ENCODE assay signal across 8 mouse cellular contexts in the genomic region with DNA sequence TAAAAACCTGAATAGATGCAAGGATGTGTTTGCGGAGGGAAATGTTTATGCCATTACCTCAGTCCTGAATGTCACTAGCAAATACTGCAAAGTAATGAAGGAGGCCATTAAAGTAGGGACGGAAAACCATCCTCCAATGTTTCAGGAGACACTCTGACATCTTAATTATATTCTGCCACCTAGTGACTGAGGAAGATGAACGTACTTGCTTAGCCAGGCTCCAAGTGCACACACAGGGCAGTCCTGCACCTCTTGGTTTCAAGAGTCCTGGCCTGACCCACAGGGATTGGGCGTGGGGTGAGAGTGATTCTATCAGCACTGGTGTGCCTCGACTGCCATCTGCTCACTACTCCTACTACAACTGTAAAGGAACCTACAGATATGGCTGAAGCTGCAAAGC.
DNase-seq lines count a peak whose midpoint lies in the region; ATAC-seq lines count a peak whose summit lies in the region.

No protein-coding gene starts in this region.

- 41% methylated on average over 5 of the region's 5 CpGs for WGBS in embryonic facial prominence, embryonic 11.5 days
- WGBS in embryonic facial prominence, embryonic 10.5 days, result 42% methylated on average over 5 of the region's 5 CpGs
- WGBS in forebrain, embryonic 15.5 days, result 24% methylated on average over 5 of the region's 5 CpGs

- no peaks in the 10 kb centered on the region for H3K27me3 ChIP-seq in embryonic facial prominence, embryonic 11.5 days (ENCODE audit: control insufficient read depth, insufficient read depth, low read length)
- H3K27me3 ChIP-seq in embryonic facial prominence, embryonic 10.5 days (replicated peaks; ENCODE audit: low read depth, poor library complexity, severe bottlenecking), result no peaks in the 10 kb centered on the region
- no peaks in the 10 kb centered on the region for H3K27me3 ChIP-seq in forebrain, embryonic 15.5 days

- H3K9ac ChIP-seq in embryonic facial prominence, embryonic 11.5 days (replicated peaks; ENCODE audit: low read length), result no peak overlapping the region
- no peak overlapping the region for H3K9ac ChIP-seq in forebrain, embryonic 15.5 days (replicated peaks)

- H3K4me1 ChIP-seq in embryonic facial prominence, embryonic 11.5 days (ENCODE audit: control insufficient read depth, insufficient read depth, low read length), result no peaks in the 10 kb centered on the region
- peaks cover 5% of the 10 kb centered on the region; the same call in 1 of the 2 replicates for H3K4me1 ChIP-seq in embryonic facial prominence, embryonic 10.5 days
- H3K4me1 ChIP-seq in forebrain, embryonic 15.5 days, result peaks cover 8% of the 10 kb centered on the region; the same call in 1 of the 2 replicates

- no peaks in the 10 kb centered on the region for H3K36me3 ChIP-seq in embryonic facial prominence, embryonic 11.5 days (replicated peaks; ENCODE audit: control insufficient read depth, insufficient read depth, low read depth, low read length)
- no peaks in the 10 kb centered on the region for H3K36me3 ChIP-seq in embryonic facial prominence, embryonic 10.5 days (replicated peaks)
- H3K36me3 ChIP-seq in forebrain, embryonic 15.5 days, result no peaks in the 10 kb centered on the region

- H3K4me3 ChIP-seq in embryonic facial prominence, embryonic 11.5 days (ENCODE audit: low read depth, low read length), result no peak overlapping the region
- no peak overlapping the region for H3K4me3 ChIP-seq in embryonic facial prominence, embryonic 10.5 days
- no peak overlapping the region for H3K4me3 ChIP-seq in forebrain, embryonic 15.5 days

- H3K4me2 ChIP-seq in embryonic facial prominence, embryonic 11.5 days (ENCODE audit: low read depth, low read length), result no peak overlapping the region
- H3K4me2 ChIP-seq in forebrain, embryonic 15.5 days (replicated peaks), result no peak overlapping the region

- ATAC-seq in embryonic facial prominence, embryonic 11.5 days (replicated peaks; ENCODE audit: insufficient number of reproducible peaks, low FRiP score, low TSS enrichment, low read depth), result no peak
- ATAC-seq in forebrain, embryonic 15.5 days (replicated peaks), result peak; percentile 70
- peak; percentile 51; the same call in 1 of the 2 replicates for ATAC-seq in neutrophil, adult 5-6 weeks (ENCODE audit: extremely low read depth, insufficient number of reproducible peaks, low FRiP score, poor library complexity, severe bottlenecking)

- no peaks in the 10 kb centered on the region for H3K9me3 ChIP-seq in embryonic facial prominence, embryonic 11.5 days (replicated peaks; ENCODE audit: control insufficient read depth, low read length)
- no peaks in the 10 kb centered on the region for H3K9me3 ChIP-seq in embryonic facial prominence, embryonic 10.5 days
- H3K9me3 ChIP-seq in forebrain, embryonic 15.5 days, result no peaks in the 10 kb centered on the region

- peak; percentile 50 for DNase-seq in embryonic facial prominence, embryonic 11.5 days (ENCODE audit: low spot score)
- DNase-seq in embryonic facial prominence, embryonic 10.5 days (ENCODE audit: low spot score), result no peak
- DNase-seq in right cerebral cortex, postnatal 10 days (ENCODE audit: low spot score in 2 of 2), result peak; percentile 35 to 36
- no peak for DNase-seq in right cerebral cortex, postnatal 4 days
- peak; percentile 13 to 58 for DNase-seq in layer of hippocampus, adult 18-20 months (ENCODE audit: low spot score in 2 of 2)
- no peak for DNase-seq in urinary bladder, postnatal 10 days (ENCODE audit: low spot score)

- no peak overlapping the region for H3K27ac ChIP-seq in embryonic facial prominence, embryonic 11.5 days (replicated peaks; ENCODE audit: low read depth, low read length)
- H3K27ac ChIP-seq in embryonic facial prominence, embryonic 10.5 days (replicated peaks), result no peak overlapping the region
- no peak overlapping the region for H3K27ac ChIP-seq in forebrain, embryonic 15.5 days (replicated peaks)

Comparison
In these comparisons a context has a peak if more than half of its experiments do, and no peak if none do; other contexts are left out.
1. DNase-seq: peak in embryonic facial prominence, embryonic 11.5 days (single experiment), right cerebral cortex, postnatal 10 days (2 of 2) and layer of hippocampus, adult 18-20 months (2 of 2); none in embryonic facial prominence, embryonic 10.5 days (single experiment), right cerebral cortex, postnatal 4 days (single experiment) and urinary bladder, postnatal 10 days (single experiment).